Mouse (Mus musculus): ENCODE data around the gene E2f3.

GRCm38 (mm10) chr13:29911141-29911540, 74.7 kb downstream of the E2f3 start:
- TF ChIP-seq CTCF (IDR thresholded peaks at IDR 0.05; ENCODE audit: insufficient read depth, low read depth, low read length) (no peak), POLR2A (IDR thresholded peaks at IDR 0.05; ENCODE audit: insufficient read depth, low read depth, low read length) (no peak)

Data from olfactory bulb, adult 2 months (tissue).